Mouse (Mus musculus): ENCODE results near the gene Fibp.

Gene Fibp

GRCm38 (mm10) chr19:5463791-5464562, 3.6 kb downstream of the Fibp start:
- peak; percentile 50 to 75 for DNase-seq (ENCODE audit: low spot score in 2 of 2)

DNA sequence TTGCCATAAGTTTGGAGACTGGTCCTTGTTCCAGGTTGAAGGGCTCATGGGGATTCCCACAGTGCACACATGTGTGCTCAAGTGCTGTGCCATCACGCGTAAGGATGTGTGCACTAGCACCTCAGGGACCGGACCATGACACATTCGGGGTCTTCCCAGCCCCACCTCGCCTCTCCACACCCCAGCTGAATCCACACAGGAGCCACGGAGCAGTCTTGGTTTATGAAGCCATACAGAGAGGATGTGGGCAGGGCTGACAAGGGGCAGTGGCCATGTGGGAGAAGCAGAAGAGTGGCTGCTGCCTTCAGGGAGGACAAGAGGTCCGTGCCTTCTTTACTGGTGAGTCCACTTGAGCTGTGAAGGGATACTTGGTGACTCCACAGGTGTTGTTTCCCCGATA, 4.6 kb downstream of the Fibp start:
- no peak for DNase-seq (ENCODE audit: low spot score in 2 of 2)

DNA sequence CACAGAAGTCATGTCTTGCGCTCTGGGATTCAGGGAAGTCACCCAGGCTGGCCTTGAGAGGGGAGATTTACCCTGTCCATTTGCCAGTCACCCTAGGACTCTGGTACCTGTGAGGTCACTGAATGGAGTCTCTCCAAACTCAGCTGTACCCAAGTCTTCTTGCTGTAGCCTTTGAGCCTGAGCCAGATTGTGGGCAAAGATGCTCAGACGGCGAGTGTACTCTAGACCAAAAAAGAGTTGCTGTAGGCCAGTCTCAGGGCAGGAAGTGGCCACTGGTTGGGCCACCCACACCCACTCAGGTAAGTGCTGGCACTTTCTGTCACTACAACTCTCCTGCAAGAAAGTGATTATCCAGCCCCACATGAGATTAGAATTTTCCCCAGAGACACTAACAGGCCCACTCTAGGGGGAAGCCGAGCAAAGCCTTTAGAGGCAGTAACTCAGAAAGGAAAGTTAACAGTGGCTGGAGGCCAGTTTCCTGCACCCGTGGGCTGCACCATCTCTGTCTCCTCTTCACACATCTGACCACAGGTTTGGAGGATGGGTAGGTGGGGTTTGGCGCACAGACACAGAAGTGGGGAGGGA, 6.6 kb downstream of the Fibp start:
- no peak for DNase-seq (ENCODE audit: low spot score in 2 of 2)

GRCm38 (mm10) chr19:5468374-5468773, 8.0 kb downstream of the Fibp start, which contains the start of gene Ctsw:
Gene Ctsw (minus strand): TSS chr19:5468507.
- DNase-seq (ENCODE audit: low spot score in 2 of 2) = peak; percentile 67 to 69

- DNase-seq (ENCODE audit: low spot score in 2 of 2) = no peak
Observed at GRCm38 (mm10) chr19:5471846-5472245, 11.4 kb downstream of the Fibp start.

DNA sequence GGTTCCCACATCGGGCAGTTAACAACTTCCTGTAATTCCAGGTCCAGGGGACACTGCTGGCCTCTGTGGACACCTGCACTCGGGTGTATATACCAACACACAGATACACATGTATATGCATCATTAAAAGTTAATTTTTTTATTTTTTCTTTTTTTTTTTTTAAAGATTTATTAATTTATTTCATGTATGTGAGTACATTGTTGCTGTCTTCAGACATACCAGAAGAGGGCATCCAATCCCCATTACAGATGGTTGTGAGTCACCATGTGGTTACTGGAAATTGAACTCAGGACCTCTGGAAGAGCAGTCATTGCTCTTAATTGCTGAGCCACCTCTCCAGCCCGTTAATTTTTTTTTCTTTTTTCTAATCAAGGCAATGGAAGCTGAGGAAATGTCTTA, 12.4 kb downstream of the Fibp start:
- DNase-seq (ENCODE audit: low spot score in 2 of 2) = no peak

GRCm38 (mm10) chr19:5473720-5474119, 13.3 kb downstream of the Fibp start, which contains the start of gene Efemp2:
Gene Efemp2 (plus strand): TSS chr19:5473954.
- peak; percentile 44 to 51 for DNase-seq (ENCODE audit: low spot score in 2 of 2)

DNA sequence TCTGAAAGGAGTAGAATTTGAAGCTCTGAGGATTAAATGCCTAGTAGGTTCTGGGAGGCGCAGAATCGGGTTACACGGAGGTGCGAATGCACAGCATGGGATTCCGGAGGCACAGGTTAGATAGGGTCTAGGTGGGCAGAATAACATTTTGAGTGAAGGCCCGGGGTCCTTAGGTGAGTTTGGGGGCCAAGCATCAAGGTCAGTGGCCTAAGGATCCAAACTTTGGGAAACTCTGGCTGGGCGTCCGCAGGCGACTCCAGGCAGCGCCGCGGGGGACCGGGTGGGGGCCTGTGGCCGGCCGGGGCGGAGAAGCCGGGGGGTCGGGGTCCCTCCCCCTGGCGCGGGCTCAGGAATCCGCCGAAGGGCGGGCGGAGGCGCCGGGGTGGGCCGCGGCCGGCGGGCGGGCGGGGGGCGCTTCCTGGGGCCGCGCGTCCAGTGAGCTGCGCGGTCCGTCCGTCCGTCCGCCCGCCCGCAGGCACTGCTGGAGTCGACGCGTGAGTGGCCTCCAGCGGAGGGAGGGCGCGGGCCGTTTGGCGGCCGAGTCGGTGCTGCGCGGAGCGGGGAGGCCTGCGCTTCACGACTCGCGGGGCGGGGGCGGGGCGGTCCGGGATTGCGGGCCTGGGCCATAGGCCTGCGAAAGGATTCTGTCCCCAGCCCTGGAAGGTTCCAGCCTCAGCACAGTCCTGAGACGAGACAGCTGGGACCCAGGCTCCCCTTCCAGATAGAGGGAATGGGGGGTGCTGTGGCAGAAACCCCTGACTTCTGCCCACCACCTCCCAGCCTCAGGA, 14.1 kb downstream of the Fibp start:
- DNase-seq (ENCODE audit: low spot score in 2 of 2) = no peak

DNA sequence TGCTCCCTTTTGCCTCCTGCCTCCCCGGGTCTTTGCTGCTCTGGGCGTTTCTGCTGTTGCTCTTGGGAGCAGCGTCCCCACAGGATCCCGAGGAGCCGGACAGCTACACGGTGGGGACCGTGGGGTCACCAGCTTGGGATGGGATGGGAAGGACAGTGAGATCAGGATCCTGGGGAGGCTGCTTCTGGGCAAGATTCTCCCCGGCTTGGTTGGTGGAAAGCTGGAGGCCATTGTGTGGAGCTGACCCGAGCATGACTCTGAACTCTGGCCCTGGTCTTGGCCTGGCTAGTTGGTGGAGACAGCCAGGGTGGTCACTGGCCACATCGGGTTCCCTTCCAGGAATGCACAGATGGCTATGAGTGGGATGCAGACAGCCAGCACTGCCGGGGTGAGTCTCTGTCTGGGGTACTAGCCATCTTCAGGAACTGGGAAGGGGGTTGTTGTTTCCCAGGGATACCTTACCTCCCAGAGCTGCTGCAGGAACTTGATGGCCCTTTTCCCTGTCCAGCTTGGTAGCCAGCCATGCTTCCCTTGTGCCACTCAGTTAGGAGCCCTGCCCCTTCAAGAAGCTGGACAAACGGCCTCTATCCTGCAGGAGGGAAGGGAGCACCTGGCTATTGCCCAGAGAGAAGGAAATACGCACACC, 14.8 kb downstream of the Fibp start:
- DNase-seq (ENCODE audit: low spot score in 2 of 2) = no peak

- no peak for DNase-seq (ENCODE audit: low spot score in 2 of 2)
Observed at GRCm38 (mm10) chr19:5477004-5477667, 16.7 kb downstream of the Fibp start.

- no peak for DNase-seq (ENCODE audit: low spot score in 2 of 2)
Observed at GRCm38 (mm10) chr19:5477668-5478300, 17.4 kb downstream of the Fibp start.

GRCm38 (mm10) chr19:5480016-5480415, 19.6 kb downstream of the Fibp start:
- no peak for DNase-seq (ENCODE audit: low spot score in 2 of 2)

GRCm38 (mm10) chr19:5481398-5481797, 21.0 kb downstream of the Fibp start:
- DNase-seq (ENCODE audit: low spot score in 2 of 2) = no peak

- peak in 1 of 2 experiments; percentile 2 for DNase-seq (ENCODE audit: low spot score in 2 of 2)
Observed at GRCm38 (mm10) chr19:5483386-5484359, 23.3 kb downstream of the Fibp start.

GRCm38 (mm10) chr19:5484496-5484895, 24.1 kb downstream of the Fibp start:
- no peak for DNase-seq (ENCODE audit: low spot score in 2 of 2)

DNA sequence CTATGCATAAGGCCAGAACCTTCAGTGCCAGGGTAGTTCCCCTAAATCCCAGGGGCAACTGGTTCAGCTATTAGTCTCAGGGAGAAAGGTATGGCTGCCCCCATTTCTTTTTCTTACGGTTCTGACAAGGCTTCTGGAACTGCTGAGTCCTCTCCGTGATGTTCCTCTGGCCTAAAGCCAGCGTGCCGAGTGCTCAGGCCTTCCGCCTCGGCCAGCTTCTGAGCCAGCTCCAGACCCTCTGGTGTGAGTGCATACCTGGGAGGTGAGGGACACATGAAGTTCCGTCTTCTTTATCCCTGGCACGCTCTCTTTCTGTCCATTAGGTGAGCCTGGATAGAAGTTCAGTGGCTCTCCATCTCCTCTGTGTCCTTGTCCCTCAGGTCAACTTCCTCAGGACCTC, 25.0 kb downstream of the Fibp start:
- no peak for DNase-seq (ENCODE audit: low spot score in 2 of 2)

- DNase-seq (ENCODE audit: low spot score in 2 of 2) = no peak
Observed at GRCm38 (mm10) chr19:5485821-5486220, 25.4 kb downstream of the Fibp start.

DNA sequence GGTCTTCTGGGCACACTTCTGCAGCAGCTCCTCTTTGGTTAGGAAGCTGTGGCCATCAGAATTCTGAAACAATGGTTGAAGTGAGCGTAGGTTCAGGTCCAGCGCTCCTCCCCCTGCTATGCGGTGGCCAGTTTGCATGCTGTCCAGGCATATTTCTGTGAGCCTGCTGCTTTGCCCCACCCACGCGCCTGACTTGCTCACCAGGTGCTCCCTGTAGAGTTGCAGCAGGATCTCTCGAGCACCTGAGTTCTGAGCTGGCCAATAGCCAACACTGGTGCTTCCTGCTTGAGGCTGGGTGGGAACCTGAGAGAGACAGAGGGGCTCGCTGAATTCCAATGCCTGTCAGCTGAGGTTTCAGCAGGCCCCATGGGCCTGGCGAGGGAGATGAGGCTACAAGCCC, 25.9 kb downstream of the Fibp start:
- DNase-seq (ENCODE audit: low spot score in 2 of 2) = no peak

- DNase-seq (ENCODE audit: low spot score in 2 of 2) = no peak
Observed at GRCm38 (mm10) chr19:5486771-5487170, 26.4 kb downstream of the Fibp start.

All from thymus, postnatal 10 days (tissue).